Mouse (Mus musculus): ENCODE results near the gene Vps16. TPM values are rescaled to one million over a fixed set of nuclear protein-coding genes. Genes with fewer than 3 reads are reported as not detected.
A peak's percentile ranks its signal among the peaks of the same experiment; 100 is the strongest.

Vps16 gene
- polyA plus RNA-seq, 1 experiment from 2014 or later, result 112 TPM

DNA sequence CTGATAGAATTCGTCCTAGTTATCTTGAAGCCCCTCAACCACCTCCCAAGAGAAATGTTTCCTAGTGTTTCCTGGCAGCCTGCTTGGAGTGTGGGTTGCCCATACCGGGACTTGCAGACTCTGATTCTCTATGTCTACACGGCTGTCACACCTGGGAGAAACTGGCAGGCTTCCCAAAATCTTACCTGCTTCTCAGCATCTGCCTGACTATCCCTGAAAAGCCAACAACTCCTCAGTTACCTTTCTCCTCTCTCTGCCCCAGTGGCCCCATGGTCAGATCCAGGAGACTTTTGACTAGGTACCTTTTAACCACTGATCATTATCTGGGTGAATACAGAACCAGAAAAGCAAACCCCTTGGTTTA lies 27.6 kb downstream of the Vps16 start:
- no peak for DNase-seq (ENCODE audit: low spot score)
- 77% methylated on average over 3 of the region's 3 CpGs for WGBS

DNA sequence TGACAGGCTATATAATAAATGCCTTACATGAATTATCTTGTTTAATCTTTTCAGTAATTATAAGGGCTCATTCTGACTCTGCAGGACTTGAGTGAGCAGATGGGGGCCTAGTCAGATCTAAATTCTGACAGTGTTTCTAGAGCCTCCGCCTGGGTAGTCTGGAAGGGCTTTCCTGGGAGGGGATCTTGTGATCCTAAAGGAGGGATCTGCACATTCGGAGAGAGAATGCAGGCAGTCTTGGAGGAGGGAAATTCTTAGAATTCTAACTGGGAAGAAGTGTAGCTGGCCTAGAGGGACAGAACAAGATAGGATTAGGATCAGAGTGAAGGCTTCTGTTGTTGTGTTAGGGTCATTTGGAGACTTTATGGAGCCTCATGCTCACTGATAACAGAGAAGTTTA lies 28.1 kb downstream of the Vps16 start:
- H3K36me3 ChIP-seq (replicated peaks), result no peaks in the 10 kb centered on the region
- H3K27me3 ChIP-seq (replicated peaks; ENCODE audit: low read depth, poor library complexity, severe bottlenecking), result peaks cover 23% of the 10 kb centered on the region
- no peak overlapping the region for H3K27ac ChIP-seq (replicated peaks)
- H3K9me3 ChIP-seq, result no peaks in the 10 kb centered on the region
- no peak for DNase-seq (ENCODE audit: low spot score)
- WGBS, result 65% methylated on average over 2 of the region's 2 CpGs
- H3K4me3 ChIP-seq, result no peak overlapping the region
- H3K4me1 ChIP-seq, result peaks cover 28% of the 10 kb centered on the region

More for the DNA sequence above, 27.6 kb downstream of the Vps16 start:
- Histone ChIP-seq H3K4me1 (peaks cover 28% of the 10 kb centered on the region), H3K27ac (replicated peaks) (no peak overlapping the region), H3K27me3 (replicated peaks; ENCODE audit: low read depth, poor library complexity, severe bottlenecking) (peaks cover 25% of the 10 kb centered on the region), H3K9me3 (no peaks in the 10 kb centered on the region), H3K36me3 (replicated peaks) (no peaks in the 10 kb centered on the region), H3K4me3 (peak overlapping the region; percentile 95)

DNA sequence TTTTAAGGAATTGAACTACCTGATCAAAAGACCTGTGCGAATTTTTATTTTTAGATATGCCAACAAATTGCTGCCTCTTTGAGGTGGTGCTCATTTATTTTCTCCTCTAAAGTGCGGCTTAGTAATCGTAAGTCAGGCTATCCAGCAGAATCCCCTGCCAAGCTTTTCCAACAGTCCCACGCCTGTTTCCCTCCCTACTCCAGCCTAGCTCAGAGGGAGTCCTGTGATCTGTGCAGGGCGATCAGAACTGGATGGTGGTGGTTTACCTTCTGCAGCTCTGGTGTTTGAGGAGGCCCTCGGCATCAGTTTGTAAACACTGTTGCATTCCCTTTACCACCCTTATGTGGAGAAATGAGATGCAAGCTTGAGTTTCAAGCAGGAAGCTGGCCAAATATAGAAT lies 29.3 kb downstream of the Vps16 start:
- no peak for DNase-seq (ENCODE audit: low spot score)
- Histone ChIP-seq H3K9me3 (no peaks in the 10 kb centered on the region), H3K27ac (replicated peaks) (no peak overlapping the region), H3K4me1 (peaks cover 28% of the 10 kb centered on the region), H3K36me3 (replicated peaks) (no peaks in the 10 kb centered on the region), H3K4me3 (no peak overlapping the region), H3K27me3 (replicated peaks; ENCODE audit: low read depth, poor library complexity, severe bottlenecking) (peaks cover 12% of the 10 kb centered on the region)
- 78% methylated on average over 6 of the region's 6 CpGs for WGBS

DNA sequence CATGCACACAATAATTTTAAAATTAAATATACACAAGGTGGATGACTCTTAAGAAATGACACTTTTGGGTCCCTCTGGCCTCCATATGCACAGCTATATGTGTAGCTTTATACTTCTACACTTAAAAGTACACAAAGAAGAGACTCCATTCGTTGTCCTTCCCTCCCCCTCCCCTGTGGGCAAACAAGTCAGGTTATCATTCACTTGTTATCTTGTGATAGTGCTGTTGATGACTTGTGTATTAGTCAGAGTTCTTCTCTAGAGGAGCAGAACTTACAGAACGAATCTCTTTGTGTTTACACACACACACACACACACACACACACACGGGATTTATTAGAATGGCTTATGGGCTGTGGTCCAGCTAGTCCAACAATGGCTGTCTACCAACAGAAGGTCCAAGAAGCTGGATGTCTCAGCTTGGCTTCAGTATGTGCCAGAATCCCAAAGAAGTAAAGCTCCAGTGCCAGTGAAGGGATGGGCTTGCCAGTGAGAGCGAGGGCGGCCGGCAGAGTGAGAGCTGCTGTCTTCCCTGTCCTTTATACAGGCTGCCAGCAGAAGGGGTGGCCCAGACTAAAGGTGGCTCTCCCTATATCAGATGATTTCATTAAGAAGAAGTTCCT lies 30.7 kb downstream of the Vps16 start:
- H3K27me3 ChIP-seq (replicated peaks; ENCODE audit: low read depth, poor library complexity, severe bottlenecking), result no peaks in the 10 kb centered on the region
- peaks cover 20% of the 10 kb centered on the region for H3K4me1 ChIP-seq
- no peak for DNase-seq (ENCODE audit: low spot score)
- 91% methylated on average over 6 of the region's 6 CpGs for WGBS
- no peak overlapping the region for H3K4me3 ChIP-seq
- no peaks in the 10 kb centered on the region for H3K36me3 ChIP-seq (replicated peaks)
- no peaks in the 10 kb centered on the region for H3K9me3 ChIP-seq
- no peak overlapping the region for H3K27ac ChIP-seq (replicated peaks)

DNA sequence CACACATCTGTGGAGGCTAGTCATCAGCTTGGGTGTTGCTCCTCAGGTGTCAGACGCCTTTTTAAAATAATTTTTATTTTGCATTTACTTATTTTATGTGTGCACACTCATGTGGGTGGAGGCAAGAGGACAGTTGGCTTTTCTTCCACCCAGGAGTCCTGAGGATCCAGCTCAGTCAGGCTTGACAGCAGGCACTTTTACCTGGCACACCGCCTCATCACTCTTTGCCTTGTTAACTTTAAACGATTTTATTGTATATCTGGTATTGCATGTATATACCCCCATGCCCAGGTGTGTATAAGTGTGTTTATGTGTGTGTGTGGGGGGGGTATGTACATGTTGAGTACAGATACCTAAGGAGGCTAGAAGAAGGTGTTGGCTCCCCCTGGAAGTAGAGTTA lies 33.7 kb downstream of the Vps16 start:
- 88% methylated on average over 3 of the region's 3 CpGs for WGBS
- Histone ChIP-seq H3K36me3 (replicated peaks) (peaks cover 9% of the 10 kb centered on the region), H3K4me1 (peaks cover 5% of the 10 kb centered on the region; the same call in 1 of the 2 replicates), H3K4me3 (no peak overlapping the region), H3K27me3 (replicated peaks; ENCODE audit: low read depth, poor library complexity, severe bottlenecking) (no peaks in the 10 kb centered on the region), H3K9me3 (no peaks in the 10 kb centered on the region), H3K27ac (replicated peaks) (no peak overlapping the region)
- no peak for DNase-seq (ENCODE audit: low spot score)

DNA sequence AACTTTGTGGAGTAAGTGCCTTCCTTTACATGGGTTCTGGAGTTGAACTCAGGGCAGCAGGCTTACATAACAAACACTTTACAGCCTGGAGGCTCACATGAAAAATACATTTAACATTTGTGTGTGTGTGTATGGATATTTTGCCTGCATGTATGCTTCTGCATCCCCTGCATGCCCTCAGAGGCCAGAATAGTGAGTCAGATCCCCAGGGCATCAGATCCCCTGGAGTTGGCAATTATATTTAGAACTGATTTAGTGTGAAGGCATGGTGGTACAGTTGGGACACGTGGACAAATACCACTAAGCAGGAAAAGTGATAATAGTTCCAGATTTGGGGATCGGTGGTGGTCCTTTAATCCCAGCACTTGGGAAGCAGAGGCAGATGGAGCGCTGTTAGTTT lies 35.4 kb downstream of the Vps16 start:
- Histone ChIP-seq H3K36me3 (replicated peaks) (peaks cover 17% of the 10 kb centered on the region), H3K9me3 (no peaks in the 10 kb centered on the region), H3K4me3 (no peak overlapping the region), H3K27ac (replicated peaks) (no peak overlapping the region), H3K27me3 (replicated peaks; ENCODE audit: low read depth, poor library complexity, severe bottlenecking) (no peaks in the 10 kb centered on the region), H3K4me1 (peaks cover 5% of the 10 kb centered on the region; the same call in 1 of the 2 replicates)
- WGBS, result 91% methylated on average over 3 of the region's 3 CpGs
- DNase-seq (ENCODE audit: low spot score), result no peak

DNA sequence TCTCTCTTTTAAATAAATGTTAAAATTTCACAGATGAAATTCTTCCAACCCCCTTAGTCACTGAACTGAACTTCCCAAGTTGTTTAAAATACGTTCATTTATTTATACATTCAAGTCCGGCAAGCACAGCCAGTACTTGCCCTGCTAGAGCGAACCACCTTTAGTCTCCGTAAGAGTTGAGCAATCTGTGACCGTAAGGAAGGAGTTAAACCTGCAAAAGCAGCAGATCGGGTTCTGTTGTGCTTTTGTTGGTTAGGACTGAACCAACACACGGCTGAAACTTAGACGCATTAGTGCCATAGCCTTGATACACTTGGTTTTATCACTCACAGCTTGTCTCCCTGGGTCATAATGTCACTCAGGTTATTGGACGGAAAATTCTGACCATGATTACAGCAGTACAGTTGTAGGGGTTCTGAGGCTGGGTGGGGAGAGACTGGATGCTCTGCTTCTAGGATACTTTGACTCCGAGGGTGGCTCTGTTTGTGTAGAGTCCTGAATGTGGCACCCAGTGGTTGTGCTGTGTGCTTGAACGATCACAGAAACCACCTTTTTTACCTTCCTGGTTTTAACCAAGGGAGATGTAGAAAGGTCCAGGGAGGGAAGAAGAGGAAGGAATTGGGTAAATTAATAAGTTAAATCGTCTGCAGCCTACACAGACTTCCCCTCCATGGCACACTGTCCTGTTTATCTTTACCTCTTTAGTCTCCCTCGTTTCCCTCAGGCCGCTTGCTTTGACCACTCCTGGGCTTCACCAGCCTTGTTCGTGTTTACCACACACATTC lies 37.3 kb downstream of the Vps16 start:
- no peak overlapping the region for H3K27ac ChIP-seq (replicated peaks)
- 73% methylated on average over 15 of the region's 15 CpGs for WGBS
- no peak overlapping the region for H3K4me3 ChIP-seq
- peaks cover 17% of the 10 kb centered on the region for H3K36me3 ChIP-seq (replicated peaks)
- no peaks in the 10 kb centered on the region for H3K9me3 ChIP-seq
- peaks cover 5% of the 10 kb centered on the region; the same call in 1 of the 2 replicates for H3K4me1 ChIP-seq
- H3K27me3 ChIP-seq (replicated peaks; ENCODE audit: low read depth, poor library complexity, severe bottlenecking), result no peaks in the 10 kb centered on the region
- no peak for DNase-seq (ENCODE audit: low spot score)

DNA sequence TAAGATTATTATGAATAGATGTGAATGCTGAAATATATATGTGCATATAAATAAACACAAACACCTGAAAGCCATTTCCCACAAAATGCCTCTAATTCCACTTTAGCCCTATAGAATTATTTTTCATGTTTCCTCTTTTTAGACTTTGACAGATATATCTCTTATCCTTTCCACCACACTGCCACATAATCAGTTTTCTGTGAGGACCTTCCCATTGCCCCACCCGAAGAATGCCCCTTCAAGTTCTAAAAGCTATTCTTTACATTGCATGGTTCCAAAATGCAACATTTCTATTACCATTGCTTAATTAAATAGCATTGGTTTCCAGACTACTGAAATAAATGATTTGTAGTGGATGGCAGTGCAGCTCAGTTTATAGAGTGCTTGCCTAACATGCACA lies 42.3 kb downstream of the Vps16 start:
- Histone ChIP-seq H3K9me3 (no peaks in the 10 kb centered on the region), H3K4me1 (peaks cover 16% of the 10 kb centered on the region; the same call in 1 of the 2 replicates), H3K27me3 (replicated peaks; ENCODE audit: low read depth, poor library complexity, severe bottlenecking) (no peaks in the 10 kb centered on the region), H3K36me3 (replicated peaks) (peaks cover 17% of the 10 kb centered on the region), H3K4me3 (no peak overlapping the region), H3K27ac (replicated peaks) (no peak overlapping the region)
- no peak for DNase-seq (ENCODE audit: low spot score)
- 85% methylated on average over 1 of the region's 1 CpGs for WGBS

DNA sequence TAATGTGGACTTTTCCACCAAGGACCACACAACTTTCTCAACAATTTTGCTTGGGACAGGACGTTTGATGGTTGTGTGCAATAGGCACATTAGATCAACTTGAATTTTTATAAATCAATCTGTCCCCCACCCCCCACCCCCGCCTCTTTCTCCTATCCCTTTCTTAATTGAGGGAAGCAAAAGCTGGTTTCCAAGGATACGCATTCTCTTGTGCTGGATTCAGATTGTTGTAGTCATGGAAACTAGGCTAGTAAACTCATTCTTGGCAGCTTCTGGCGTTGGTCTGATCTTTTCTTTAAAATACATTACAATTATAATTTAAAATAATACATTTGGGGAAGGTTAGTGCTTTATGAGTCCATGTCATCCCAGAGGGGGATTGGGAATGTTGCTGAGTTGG lies 45.2 kb downstream of the Vps16 start:
- Histone ChIP-seq H3K36me3 (replicated peaks) (no peaks in the 10 kb centered on the region), H3K9me3 (no peaks in the 10 kb centered on the region), H3K27ac (replicated peaks) (no peak overlapping the region), H3K27me3 (replicated peaks; ENCODE audit: low read depth, poor library complexity, severe bottlenecking) (no peaks in the 10 kb centered on the region), H3K4me1 (peaks cover 11% of the 10 kb centered on the region; the same call in 1 of the 2 replicates), H3K4me3 (no peak overlapping the region)
- 75% methylated on average over 4 of the region's 4 CpGs for WGBS
- no peak for DNase-seq (ENCODE audit: low spot score)

DNA sequence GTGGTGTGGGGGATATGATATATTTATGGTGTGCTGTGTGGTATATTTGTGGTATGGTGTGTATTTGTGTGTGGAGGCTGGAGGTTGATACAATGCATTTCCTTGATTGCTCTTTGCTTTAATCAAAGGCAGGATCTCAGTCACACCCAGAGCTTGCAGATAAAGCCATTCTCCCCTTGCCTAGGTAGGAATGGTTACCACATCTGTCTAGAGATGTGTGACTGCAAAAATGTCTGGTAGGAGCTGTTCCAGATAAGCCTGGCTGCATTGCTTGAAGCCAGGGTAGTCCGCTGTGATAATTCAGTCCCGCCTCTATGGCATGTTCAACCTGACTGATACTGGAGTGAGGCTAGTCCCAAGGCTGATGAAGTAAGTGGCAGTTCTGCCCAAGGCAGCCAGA lies 45.8 kb downstream of the Vps16 start:
- Histone ChIP-seq H3K9me3 (no peaks in the 10 kb centered on the region), H3K27me3 (replicated peaks; ENCODE audit: low read depth, poor library complexity, severe bottlenecking) (no peaks in the 10 kb centered on the region), H3K4me3 (no peak overlapping the region), H3K27ac (replicated peaks) (no peak overlapping the region), H3K36me3 (replicated peaks) (no peaks in the 10 kb centered on the region), H3K4me1 (peaks cover 11% of the 10 kb centered on the region; the same call in 1 of the 2 replicates)
- WGBS, result 84% methylated on average over 2 of the region's 2 CpGs
- no peak for DNase-seq (ENCODE audit: low spot score)

DNA sequence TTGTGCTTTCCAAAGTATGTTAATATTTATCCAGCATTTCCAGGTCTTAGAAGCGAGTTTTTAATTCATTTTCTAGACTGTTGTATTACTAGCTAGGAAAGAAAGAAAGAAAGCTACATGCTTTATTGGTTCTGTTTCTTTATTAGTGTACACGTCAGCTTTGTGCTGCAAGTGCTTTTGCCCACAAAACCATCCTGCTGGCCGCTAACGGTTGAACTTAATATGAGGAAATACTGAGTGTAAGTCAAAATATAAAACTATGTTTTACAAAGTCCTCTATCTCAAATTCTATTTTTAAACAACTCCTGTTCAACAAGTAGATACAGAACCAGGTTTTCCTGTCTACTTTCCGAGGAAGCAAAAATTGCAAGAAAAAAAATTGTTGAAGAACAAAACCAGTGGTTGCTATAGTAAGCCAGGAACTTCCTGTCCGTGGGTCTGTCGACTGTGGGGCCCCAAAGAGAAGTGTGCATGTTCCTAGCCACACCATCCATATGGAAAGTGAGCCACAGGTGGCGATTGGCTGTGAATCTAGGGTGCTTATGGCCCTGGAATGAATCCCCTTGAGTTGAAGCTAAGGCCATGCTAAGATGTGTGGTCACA lies 48.9 kb downstream of the Vps16 start:
- Histone ChIP-seq H3K9me3 (no peaks in the 10 kb centered on the region), H3K27ac (replicated peaks) (no peak overlapping the region), H3K36me3 (replicated peaks) (peaks cover 7% of the 10 kb centered on the region), H3K4me1 (peaks cover 11% of the 10 kb centered on the region; the same call in 1 of the 2 replicates), H3K4me3 (no peak overlapping the region), H3K27me3 (replicated peaks; ENCODE audit: low read depth, poor library complexity, severe bottlenecking) (no peaks in the 10 kb centered on the region)
- 84% methylated on average over 8 of the region's 8 CpGs for WGBS
- no peak for DNase-seq (ENCODE audit: low spot score)

DNA sequence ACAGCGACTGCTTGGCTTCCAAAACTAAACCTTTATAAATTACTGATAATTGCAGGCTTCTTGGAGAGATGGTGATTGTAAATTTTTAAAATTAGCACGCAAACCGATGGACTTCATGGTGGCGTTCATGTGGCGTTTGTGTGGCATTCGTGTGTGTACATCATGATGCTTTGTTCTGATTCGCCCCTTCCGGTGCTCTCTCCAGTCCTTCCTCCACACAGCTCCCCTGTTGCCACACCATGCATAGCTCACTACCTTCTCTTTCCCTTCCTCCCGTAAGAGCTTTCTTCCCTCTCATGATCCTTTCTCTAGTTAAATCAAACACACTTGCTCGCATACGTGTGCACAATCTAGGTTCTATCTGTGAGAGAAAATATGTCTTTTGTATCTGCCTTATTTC lies 51.6 kb downstream of the Vps16 start:
- Histone ChIP-seq H3K4me1 (no peaks in the 10 kb centered on the region), H3K4me3 (no peak overlapping the region), H3K36me3 (replicated peaks) (peaks cover 12% of the 10 kb centered on the region), H3K9me3 (0 out of 2 replicates have a peak, but pooled peaks cover 2% of the 10 kb centered on the region), H3K27me3 (replicated peaks; ENCODE audit: low read depth, poor library complexity, severe bottlenecking) (no peaks in the 10 kb centered on the region), H3K27ac (replicated peaks) (no peak overlapping the region)
- 94% methylated on average over 11 of the region's 11 CpGs for WGBS
- DNase-seq (ENCODE audit: low spot score), result no peak
